Mouse (Mus musculus) limb, embryonic 14.5 days (tissue): ENCODE measurements at regions not wholly inside any gene's neighbourhood (a gene's known extent, or its start where the extent isn't known, plus 50 kb on each side); places are given as distances from the start of the nearest gene placed in this dataset.

Source experiments
- ATAC-seq: fragments of 200-750 bp; cut with Nextera tagmentation; 2 replicates; pipeline ENCODE4 v1.8.0; 2017; ENCODE audit warnings: low read depth, moderate number of reproducible peaks, moderate TSS enrichment; ENCODE audit not compliant: low FRiP score
- DNase-seq: peaks from one replicate; pipeline ENCODE4 v3.0.0-alpha.2; 2015; ENCODE audit warnings: low spot score
- H3K27ac ChIP-seq: fragments of 300-500 bp; sonication (generic); replicated peaks from 2 replicates; pipeline ENCODE4 v1.5.1; 2014; ENCODE audit warnings: low read depth, mild to moderate bottlenecking, low read length, moderate library complexity, mixed read lengths
- H3K27me3 ChIP-seq: fragments of 300-500 bp; sonication (generic); 2 replicates; pipeline ENCODE4 v1.6.1; 2014; ENCODE audit warnings: low read length, mixed read lengths; ENCODE audit not compliant: control insufficient read depth, insufficient read depth
- H3K36me3 ChIP-seq: fragments of 300-500 bp; sonication (generic); 2 replicates; pipeline ENCODE4 v1.6.1; 2014; ENCODE audit warnings: mild to moderate bottlenecking, low read length, moderate library complexity, mixed read lengths; ENCODE audit not compliant: control insufficient read depth, insufficient read depth
- H3K4me1 ChIP-seq: fragments of 300-500 bp; sonication (generic); 2 replicates; pipeline ENCODE4 v1.6.1; 2014; ENCODE audit warnings: antibody characterized with exemption, low read length, mixed read lengths; ENCODE audit not compliant: control insufficient read depth, insufficient read depth
- H3K4me2 ChIP-seq: fragments of 300-500 bp; sonication (generic); replicated peaks from 2 replicates; pipeline ENCODE4 v1.6.1; 2014; ENCODE audit warnings: low read depth, mild to moderate bottlenecking, low read length, moderate library complexity; ENCODE audit not compliant: severe bottlenecking
- H3K4me3 ChIP-seq: fragments of 300-500 bp; sonication (generic); replicated peaks from 2 replicates; pipeline ENCODE4 v1.5.1; 2014; ENCODE audit warnings: low read length
- H3K9ac ChIP-seq: fragments of 300-500 bp; sonication (generic); 2 replicates; pipeline ENCODE4 v1.6.1; 2014; ENCODE audit warnings: mild to moderate bottlenecking, low read depth, low read length, moderate library complexity; ENCODE audit not compliant: severe bottlenecking
- H3K9me3 ChIP-seq: fragments of 300-500 bp; sonication (generic); 2 replicates; pipeline ENCODE4 v1.6.1; 2016; ENCODE audit warnings: low read length; ENCODE audit not compliant: control insufficient read depth
- POLR2A ChIP-seq: fragments of 200-500 bp; IDR thresholded peaks from 2 replicates; pipeline ENCODE4 v1.8.0; 2012; ENCODE audit warnings: inconsistent platforms, mild to moderate bottlenecking, moderate library complexity, borderline replicate concordance; ENCODE audit not compliant: insufficient read depth, insufficient read length; ENCODE audit errors: extremely low read depth
- WGBS: fragments of 180-500 bp; shearing (Covaris S2); extraction: QIAGEN DNeasy Blood & Tissue Kit; methylation state at CpG from one replicate; pipeline ENCODE4 v1.1.7; 2014; 5-methylcytosine and 5-hydroxymethylcytosine counted together

GRCm38 (mm10) chr15:97458748-97459221 is 211.7 kb upstream of the Amigo2 start:
- no peak overlapping the region for H3K4me2 ChIP-seq
- no peak overlapping the region for H3K27ac ChIP-seq
- no peak for TF ChIP-seq POLR2A
- H3K4me3 ChIP-seq = no peak overlapping the region
- WGBS = 66% methylated on average over 11 of the region's 11 CpGs
- ATAC-seq = no peak
- no peaks in the 10 kb centered on the region for H3K36me3 ChIP-seq
- no peaks in the 10 kb centered on the region for H3K9me3 ChIP-seq
- no peaks in the 10 kb centered on the region for H3K27me3 ChIP-seq
- DNase-seq = no peak
- H3K9ac ChIP-seq = no peak overlapping the region
- H3K4me1 ChIP-seq = no peaks in the 10 kb centered on the region

GRCm38 (mm10) chr15:97458139-97458747 is 211.2 kb upstream of the Amigo2 start:
- 41% methylated on average over 17 of the region's 17 CpGs for WGBS
- H3K9me3 ChIP-seq = no peaks in the 10 kb centered on the region
- no peak overlapping the region; the same call in 1 of the 2 replicates for H3K4me2 ChIP-seq
- no peak overlapping the region for H3K4me3 ChIP-seq
- no peaks in the 10 kb centered on the region for H3K27me3 ChIP-seq
- no peaks in the 10 kb centered on the region for H3K36me3 ChIP-seq
- ATAC-seq (no peak), DNase-seq (no peak)
- H3K4me1 ChIP-seq = no peaks in the 10 kb centered on the region
- H3K9ac ChIP-seq = no peak overlapping the region
- TF ChIP-seq POLR2A = no peak
- no peak overlapping the region for H3K27ac ChIP-seq

- H3K27me3 ChIP-seq = no peaks in the 10 kb centered on the region
- no peak overlapping the region for H3K4me2 ChIP-seq
- H3K9me3 ChIP-seq = no peaks in the 10 kb centered on the region
- no peak overlapping the region for H3K9ac ChIP-seq
- DNase-seq (no peak), ATAC-seq (no peak)
- no peak overlapping the region for H3K4me3 ChIP-seq
- no peak overlapping the region for H3K27ac ChIP-seq
- H3K36me3 ChIP-seq = no peaks in the 10 kb centered on the region
- TF ChIP-seq POLR2A = no peak
- 87% methylated on average over 8 of the region's 8 CpGs for WGBS
- H3K4me1 ChIP-seq = no peaks in the 10 kb centered on the region
These were observed 210.4 kb upstream of the Amigo2 start for GRCm38 (mm10) chr15:97457468-97457867.

GRCm38 (mm10) chr15:97456991-97457390 is 209.9 kb upstream of the Amigo2 start:
- Histone ChIP-seq H3K9me3 (no peaks in the 10 kb centered on the region), H3K27me3 (no peaks in the 10 kb centered on the region), H3K4me1 (no peaks in the 10 kb centered on the region), H3K36me3 (no peaks in the 10 kb centered on the region), H3K27ac (no peak overlapping the region), H3K9ac (no peak overlapping the region), H3K4me2 (no peak overlapping the region), H3K4me3 (no peak overlapping the region)
- DNase-seq = no peak
- ATAC-seq = no peak
- TF ChIP-seq POLR2A = no peak
- 87% methylated on average over 10 of the region's 16 CpGs for WGBS

- no peak overlapping the region for H3K9ac ChIP-seq
- peak; percentile 55 for DNase-seq
- H3K4me3 ChIP-seq = no peak overlapping the region
- ATAC-seq = no peak
- no peaks in the 10 kb centered on the region for H3K36me3 ChIP-seq
- H3K27ac ChIP-seq = no peak overlapping the region
- H3K4me2 ChIP-seq = no peak overlapping the region
- no peaks in the 10 kb centered on the region for H3K9me3 ChIP-seq
- 30% methylated on average over 5 of the region's 5 CpGs for WGBS
- no peaks in the 10 kb centered on the region for H3K4me1 ChIP-seq
- H3K27me3 ChIP-seq = no peaks in the 10 kb centered on the region
- no peak for TF ChIP-seq POLR2A
These were observed 208.6 kb upstream of the Amigo2 start for GRCm38 (mm10) chr15:97455672-97456071.
